Mouse (Mus musculus): ENCODE results near the gene Cyb5r2. TPM values are rescaled to one million over a fixed set of nuclear protein-coding genes. Genes with fewer than 3 reads are reported as not detected.

Gene Cyb5r2
- polyA plus RNA-seq, 2 experiments = 0.02 to 0.04 TPM

DNA sequence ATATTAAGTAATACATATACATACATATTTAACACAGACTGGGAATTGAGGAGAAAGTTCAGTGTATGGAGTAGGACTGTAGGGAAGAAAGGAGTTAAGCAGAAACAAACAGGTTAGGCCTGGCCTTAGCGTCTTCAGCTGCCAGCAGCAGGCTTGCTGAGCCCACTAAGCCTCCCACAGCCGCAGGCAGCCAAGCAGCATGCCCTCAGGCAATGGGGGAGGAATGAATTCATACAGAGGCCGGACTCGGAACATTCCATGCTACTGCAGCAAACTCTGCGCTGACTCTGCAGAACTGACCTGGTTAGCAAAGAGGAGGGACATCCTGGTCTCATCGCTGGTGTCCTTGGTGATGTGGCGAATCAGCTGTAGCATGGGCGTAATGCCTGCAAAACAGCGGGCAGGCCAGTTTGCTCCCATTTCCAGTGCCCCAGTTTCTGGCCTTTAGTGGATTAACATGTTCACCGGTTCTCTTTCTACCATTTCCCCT, 5.8 kb downstream of the Cyb5r2 start:
- Histone ChIP-seq H3K4me2 (ENCODE audit: low read depth) (no peak overlapping the region), H3K9ac (replicated peaks) (no peak overlapping the region), H3K4me1 (replicated peaks; ENCODE audit: control insufficient read depth in 2 of 2, insufficient read depth in 2 of 2, low read length in 1 of 2) (no peaks in the 10 kb centered on the region), H3K9me3 (ENCODE audit: control insufficient read depth, low read length) (no peaks in the 10 kb centered on the region), H3K4me3 (ENCODE audit: insufficient read depth in 1 of 2, low read depth in 2 of 2, low read length in 2 of 2) (no peak overlapping the region), H3K27me3 (ENCODE audit: control insufficient read depth, insufficient read depth, low read length) (no peaks in the 10 kb centered on the region), H3K36me3 (replicated peaks; ENCODE audit: control insufficient read depth, insufficient read depth, low read depth) (no peaks in the 10 kb centered on the region), H3K27ac (no peak overlapping the region)
- 65% methylated on average over 10 of the region's 10 CpGs for WGBS (ENCODE audit: insufficient replicate concordance)
- DNase-seq (ENCODE audit: low read depth in 3 of 3, low spot score in 3 of 3) (no peak), ATAC-seq (ENCODE audit: insufficient read depth) (no peak)
- TF ChIP-seq CTCF (IDR thresholded peaks at IDR 0.05; ENCODE audit: low read depth) = no peak
- no peak for TF ChIP-seq EP300 (IDR thresholded peaks at IDR 0.05; ENCODE audit: low read depth)

DNA sequence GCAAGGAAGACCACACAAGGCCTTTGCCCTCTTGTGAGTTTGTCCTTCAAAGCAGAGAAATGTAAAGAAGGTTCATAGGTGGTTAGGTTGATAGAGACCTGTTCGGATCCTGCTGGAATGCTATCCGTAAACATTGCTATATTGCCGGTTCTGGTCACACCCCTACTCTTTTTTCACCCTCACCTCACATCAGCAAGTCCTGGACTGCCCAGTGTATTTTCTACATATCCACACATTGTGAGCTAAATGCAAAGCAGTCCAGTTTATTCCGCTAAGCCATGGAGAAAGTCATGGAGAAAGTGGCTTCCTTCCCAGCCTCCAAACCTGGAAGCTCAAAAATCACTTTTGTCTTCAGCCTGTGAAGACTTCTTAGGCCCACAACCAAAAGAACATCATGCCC, 8.1 kb downstream of the Cyb5r2 start:
- H3K9ac ChIP-seq (replicated peaks) = no peak overlapping the region
- DNase-seq (ENCODE audit: low read depth in 3 of 3, low spot score in 3 of 3) (no peak), ATAC-seq (ENCODE audit: insufficient read depth) (no peak)
- H3K4me3 ChIP-seq (ENCODE audit: insufficient read depth in 1 of 2, low read depth in 2 of 2, low read length in 2 of 2) = no peak overlapping the region
- no peaks in the 10 kb centered on the region for H3K9me3 ChIP-seq (ENCODE audit: control insufficient read depth, low read length)
- H3K4me2 ChIP-seq (ENCODE audit: low read depth) = no peak overlapping the region
- 72% methylated on average over 4 of the region's 4 CpGs for WGBS (ENCODE audit: insufficient replicate concordance)
- no peaks in the 10 kb centered on the region for H3K36me3 ChIP-seq (replicated peaks; ENCODE audit: control insufficient read depth, insufficient read depth, low read depth)
- no peaks in the 10 kb centered on the region for H3K27me3 ChIP-seq (ENCODE audit: control insufficient read depth, insufficient read depth, low read length)
- H3K27ac ChIP-seq = no peak overlapping the region
- H3K4me1 ChIP-seq (replicated peaks; ENCODE audit: control insufficient read depth in 2 of 2, insufficient read depth in 2 of 2, low read length in 1 of 2) = no peaks in the 10 kb centered on the region
- no peak for TF ChIP-seq EP300 (IDR thresholded peaks at IDR 0.05; ENCODE audit: low read depth)
- no peak for TF ChIP-seq CTCF (IDR thresholded peaks at IDR 0.05; ENCODE audit: low read depth)

DNA sequence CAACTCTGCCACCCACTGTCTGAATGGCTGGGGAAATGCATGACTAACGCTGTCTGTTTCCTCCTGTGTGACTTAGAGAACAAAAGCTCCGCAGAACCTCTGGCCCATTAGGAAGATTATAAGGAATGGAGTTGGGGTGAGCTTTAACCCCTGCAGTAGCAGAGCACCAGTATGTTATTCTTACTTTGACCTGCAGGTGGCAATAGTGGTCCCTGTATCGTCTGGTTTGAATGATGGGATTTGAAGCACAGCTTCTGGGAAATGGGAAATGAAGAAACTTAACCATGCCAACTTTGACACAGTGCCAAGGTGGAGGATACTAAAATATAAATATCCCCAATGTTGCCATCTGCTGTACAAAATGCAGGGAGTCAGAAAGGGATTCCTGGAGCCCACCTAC, 8.6 kb downstream of the Cyb5r2 start:
- no peaks in the 10 kb centered on the region for H3K36me3 ChIP-seq (replicated peaks; ENCODE audit: control insufficient read depth, insufficient read depth, low read depth)
- TF ChIP-seq EP300 (IDR thresholded peaks at IDR 0.05; ENCODE audit: low read depth) = no peak
- TF ChIP-seq CTCF (IDR thresholded peaks at IDR 0.05; ENCODE audit: low read depth) = peak; percentile 57
- H3K27me3 ChIP-seq (ENCODE audit: control insufficient read depth, insufficient read depth, low read length) = no peaks in the 10 kb centered on the region
- WGBS (ENCODE audit: insufficient replicate concordance) = 4% methylated on average over 3 of the region's 3 CpGs
- H3K4me1 ChIP-seq (replicated peaks; ENCODE audit: control insufficient read depth in 2 of 2, insufficient read depth in 2 of 2, low read length in 1 of 2) = no peaks in the 10 kb centered on the region
- no peak overlapping the region for H3K4me3 ChIP-seq (ENCODE audit: insufficient read depth in 1 of 2, low read depth in 2 of 2, low read length in 2 of 2)
- ATAC-seq (ENCODE audit: insufficient read depth) (no peak), DNase-seq (ENCODE audit: low read depth in 3 of 3, low spot score in 3 of 3) (peak in 1 of 3 experiments; percentile 11)
- no peak overlapping the region for H3K27ac ChIP-seq
- no peak overlapping the region for H3K4me2 ChIP-seq (ENCODE audit: low read depth)
- H3K9me3 ChIP-seq (ENCODE audit: control insufficient read depth, low read length) = no peaks in the 10 kb centered on the region
- no peak overlapping the region for H3K9ac ChIP-seq (replicated peaks)

DNA sequence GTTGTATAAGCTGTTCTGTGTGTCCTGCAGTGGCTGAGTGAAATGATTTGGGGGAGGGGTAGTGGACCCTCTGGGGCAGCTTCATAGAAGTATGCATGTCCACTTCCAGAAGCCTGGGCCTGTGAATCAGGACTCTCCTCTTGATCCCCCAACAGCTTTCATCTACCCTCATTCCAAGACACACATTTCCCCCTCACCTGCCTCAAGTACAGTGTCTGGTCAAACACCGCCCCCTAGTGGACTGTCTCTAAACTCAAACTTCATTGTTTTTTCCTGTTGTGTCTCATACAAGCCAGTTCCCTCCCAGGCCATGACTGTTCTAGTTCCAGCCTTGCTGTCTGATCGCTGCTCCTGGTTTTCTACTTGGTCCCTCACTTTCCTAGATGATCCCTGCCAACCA, 9.9 kb downstream of the Cyb5r2 start:
- no peak for ATAC-seq (ENCODE audit: insufficient read depth)
- DNase-seq (ENCODE audit: low read depth in 3 of 3, low spot score in 3 of 3) = peak; percentile 12 to 22 (median 15)
- Histone ChIP-seq H3K36me3 (replicated peaks; ENCODE audit: control insufficient read depth, insufficient read depth, low read depth) (no peaks in the 10 kb centered on the region), H3K27ac (no peak overlapping the region), H3K4me3 (ENCODE audit: insufficient read depth in 1 of 2, low read depth in 2 of 2, low read length in 2 of 2) (no peak overlapping the region), H3K9ac (replicated peaks) (no peak overlapping the region), H3K4me1 (replicated peaks; ENCODE audit: control insufficient read depth in 2 of 2, insufficient read depth in 2 of 2, low read length in 1 of 2) (no peaks in the 10 kb centered on the region), H3K4me2 (ENCODE audit: low read depth) (no peak overlapping the region), H3K27me3 (ENCODE audit: control insufficient read depth, insufficient read depth, low read length) (no peaks in the 10 kb centered on the region), H3K9me3 (ENCODE audit: control insufficient read depth, low read length) (no peaks in the 10 kb centered on the region)
- 6% methylated on average over 2 of the region's 2 CpGs for WGBS (ENCODE audit: insufficient replicate concordance)
- TF ChIP-seq EP300 (IDR thresholded peaks at IDR 0.05; ENCODE audit: low read depth) (no peak), CTCF (IDR thresholded peaks at IDR 0.05; ENCODE audit: low read depth) (peak; percentile 76)

DNA sequence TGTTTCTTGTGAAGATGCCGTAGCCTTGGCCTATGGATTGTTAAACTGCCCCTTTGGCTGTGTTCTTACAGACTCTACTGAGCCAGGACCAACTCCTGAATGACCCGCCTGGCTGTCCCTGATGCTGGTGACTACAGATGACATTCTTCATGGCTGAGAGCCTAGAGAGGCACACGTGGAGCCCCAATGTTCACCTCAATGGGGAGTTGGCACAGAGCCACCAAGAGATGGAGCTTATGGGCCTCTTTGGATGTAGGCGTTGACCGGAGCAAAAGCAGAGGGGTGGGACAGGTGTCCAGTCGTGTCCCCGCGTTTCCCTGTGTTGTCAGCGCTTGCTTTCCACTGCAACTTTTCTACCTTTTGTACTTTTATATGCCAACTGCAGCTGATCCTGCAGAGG, 10.4 kb downstream of the Cyb5r2 start:
- no peak overlapping the region for H3K4me3 ChIP-seq (ENCODE audit: insufficient read depth in 1 of 2, low read depth in 2 of 2, low read length in 2 of 2)
- H3K36me3 ChIP-seq (replicated peaks; ENCODE audit: control insufficient read depth, insufficient read depth, low read depth) = no peaks in the 10 kb centered on the region
- no peaks in the 10 kb centered on the region for H3K4me1 ChIP-seq (replicated peaks; ENCODE audit: control insufficient read depth in 2 of 2, insufficient read depth in 2 of 2, low read length in 1 of 2)
- TF ChIP-seq EP300 (IDR thresholded peaks at IDR 0.05; ENCODE audit: low read depth) (no peak), CTCF (IDR thresholded peaks at IDR 0.05; ENCODE audit: low read depth) (no peak)
- no peak overlapping the region for H3K4me2 ChIP-seq (ENCODE audit: low read depth)
- no peak overlapping the region for H3K27ac ChIP-seq
- no peak for DNase-seq (ENCODE audit: low read depth in 3 of 3, low spot score in 3 of 3)
- no peak overlapping the region for H3K9ac ChIP-seq (replicated peaks)
- WGBS (ENCODE audit: insufficient replicate concordance) = 73% methylated on average over 9 of the region's 9 CpGs
- no peak for ATAC-seq (ENCODE audit: insufficient read depth)
- no peaks in the 10 kb centered on the region for H3K27me3 ChIP-seq (ENCODE audit: control insufficient read depth, insufficient read depth, low read length)
- no peaks in the 10 kb centered on the region for H3K9me3 ChIP-seq (ENCODE audit: control insufficient read depth, low read length)

Measured in liver, embryonic 14.5 days (tissue).